Mouse (Mus musculus) neural tube, embryonic 11.5 days (tissue): ENCODE data around the gene Nkg7. TPM values are rescaled to one million over a fixed set of nuclear protein-coding genes. Genes with fewer than 3 reads are reported as not detected.

Experiments used
- ATAC-seq: fragments of 200-750 bp; cut with Nextera tagmentation; 2 replicates; pipeline ENCODE4 v1.8.0; 2017; ENCODE audit warnings: moderate number of reproducible peaks, mild to moderate bottlenecking, moderate TSS enrichment, moderate library complexity; ENCODE audit not compliant: insufficient read depth, low FRiP score, low TSS enrichment
- DNase-seq: peaks from one replicate; pipeline ENCODE4 v3.0.0-alpha.2; 2015; ENCODE audit warnings: low spot score
- H3K27ac ChIP-seq: fragments of 300-500 bp; sonication (generic); 2 replicates; pipeline ENCODE4 v1.5.1; 2014; ENCODE audit warnings: low read depth, mild to moderate bottlenecking, low read length
- H3K27me3 ChIP-seq: fragments of 300-500 bp; sonication (generic); 2 replicates; pipeline ENCODE4 v1.6.1; 2014; ENCODE audit warnings: mild to moderate bottlenecking, low read length, mixed read lengths; ENCODE audit not compliant: control insufficient read depth, insufficient read depth
- H3K36me3 ChIP-seq: fragments of 300-500 bp; sonication (generic); 2 replicates; pipeline ENCODE4 v1.6.1; 2014; ENCODE audit warnings: mild to moderate bottlenecking, low read length, moderate library complexity, mixed read lengths; ENCODE audit not compliant: control insufficient read depth, insufficient read depth
- H3K4me1 ChIP-seq: fragments of 300-500 bp; sonication (generic); 2 replicates; pipeline ENCODE4 v1.6.1; 2014; ENCODE audit warnings: low read length, mixed read lengths; ENCODE audit not compliant: control insufficient read depth, insufficient read depth
- H3K4me2 ChIP-seq: fragments of 300-500 bp; sonication (generic); 2 replicates; pipeline ENCODE4 v1.6.1; 2014; ENCODE audit warnings: low read depth, mild to moderate bottlenecking, moderate library complexity
- H3K4me3 ChIP-seq: fragments of 300-500 bp; sonication (generic); 2 replicates; pipeline ENCODE4 v1.5.1; 2014; ENCODE audit warnings: low read depth, low read length
- H3K9ac ChIP-seq: fragments of 300-500 bp; sonication (generic); 2 replicates; pipeline ENCODE4 v1.6.1; 2014; ENCODE audit warnings: mild to moderate bottlenecking, low read length
- H3K9me3 ChIP-seq: fragments of 300-500 bp; sonication (generic); 2 replicates; pipeline ENCODE4 v1.6.1; 2016; ENCODE audit warnings: low read length; ENCODE audit not compliant: control insufficient read depth
- WGBS: fragments of 180-500 bp; shearing (Covaris S2); extraction: QIAGEN DNeasy Blood & Tissue Kit; methylation state at CpG from one replicate; pipeline ENCODE4 v1.1.7; 2014; 5-methylcytosine and 5-hydroxymethylcytosine counted together
- microRNA-seq: library from miRNA; unstranded; fragments of <30 nt; microRNA quantifications from one replicate; pipeline ENCODE4, GENCODE M21; 2016
- polyA plus RNA-seq: library from polyadenylated mRNA; unstranded; fragments of >200 nt; fragmentation: Nextera tagmentation; extraction: Ambion mirVana; gene quantifications from 2 replicates; pipeline ENCODE4 v1.2.1, GENCODE M21; 2014

The Nkg7 gene
- polyA plus RNA-seq, 1 experiment from 2014 or later = not detected

- Histone ChIP-seq H3K9ac (no peak overlapping the region), H3K27me3 (peaks cover 32% of the 10 kb centered on the region), H3K4me2 (no peak overlapping the region), H3K36me3 (no peaks in the 10 kb centered on the region), H3K27ac (no peak overlapping the region), H3K4me1 (no peaks in the 10 kb centered on the region), H3K4me3 (no peak overlapping the region), H3K9me3 (no peaks in the 10 kb centered on the region)
- DNase-seq (no peak), ATAC-seq (no peak)
- 5% methylated on average over 23 of the region's 23 CpGs for WGBS
Observed at GRCm38 (mm10) chr7:43475706-43476105, 38.8 kb downstream of the Nkg7 start.

GRCm38 (mm10) chr7:43476376-43476775 lies 39.5 kb downstream of the Nkg7 start:
- Histone ChIP-seq H3K36me3 (no peaks in the 10 kb centered on the region), H3K27ac (no peak overlapping the region), H3K9ac (no peak overlapping the region; the same call in 1 of the 2 replicates), H3K4me3 (no peak overlapping the region), H3K4me2 (no peak overlapping the region), H3K9me3 (no peaks in the 10 kb centered on the region), H3K27me3 (peaks cover 32% of the 10 kb centered on the region), H3K4me1 (no peaks in the 10 kb centered on the region)
- DNase-seq = peak; percentile 32
- ATAC-seq = 0 out of 2 replicates have a peak, but pooled peaks have one; percentile 7
- WGBS = 7% methylated on average over 13 of the region's 13 CpGs

- no peaks in the 10 kb centered on the region; the same call in 1 of the 2 replicates for H3K4me1 ChIP-seq
- peaks cover 17% of the 10 kb centered on the region for H3K27me3 ChIP-seq
- no peak for DNase-seq
- H3K27ac ChIP-seq = no peak overlapping the region
- no peaks in the 10 kb centered on the region for H3K36me3 ChIP-seq
- WGBS = 59% methylated on average over 3 of the region's 3 CpGs
- no peak overlapping the region for H3K4me2 ChIP-seq
- ATAC-seq = no peak
- H3K9me3 ChIP-seq = no peaks in the 10 kb centered on the region
- no peak overlapping the region for H3K4me3 ChIP-seq
- H3K9ac ChIP-seq = no peak overlapping the region
Observed at GRCm38 (mm10) chr7:43481191-43481590, 44.3 kb downstream of the Nkg7 start.

- Histone ChIP-seq H3K4me2 (no peak overlapping the region), H3K9me3 (no peaks in the 10 kb centered on the region), H3K4me1 (no peaks in the 10 kb centered on the region; the same call in 1 of the 2 replicates), H3K27ac (no peak overlapping the region), H3K4me3 (no peak overlapping the region), H3K27me3 (peaks cover 8% of the 10 kb centered on the region), H3K9ac (no peak overlapping the region), H3K36me3 (no peaks in the 10 kb centered on the region)
- peak; percentile 60 for DNase-seq
- peak; percentile 77 for ATAC-seq
- 47% methylated on average over 8 of the region's 8 CpGs for WGBS
Observed at GRCm38 (mm10) chr7:43482090-43482716, 45.3 kb downstream of the Nkg7 start.

GRCm38 (mm10) chr7:43483236-43483635 lies 46.4 kb downstream of the Nkg7 start:
- Histone ChIP-seq H3K9ac (no peak overlapping the region), H3K9me3 (no peaks in the 10 kb centered on the region)
- WGBS = 18% methylated on average over 10 of the region's 10 CpGs

More at GRCm38 (mm10) chr7:43483236-43483635, 46.4 kb downstream of the Nkg7 start:
- Histone ChIP-seq H3K4me2 (no peak overlapping the region), H3K4me1 (no peaks in the 10 kb centered on the region; the same call in 1 of the 2 replicates), H3K4me3 (no peak overlapping the region), H3K27ac (no peak overlapping the region), H3K27me3 (no peaks in the 10 kb centered on the region), H3K36me3 (no peaks in the 10 kb centered on the region)
- no peak for ATAC-seq
- DNase-seq = no peak

Small RNA genes within 50 kb of the gene (microRNA-seq; reads per million reads assigned to microRNA genes)
- 1.6 reads per million for gene Mir7051

Other genes starting within 250 kb of the Nkg7 start
- gene Zfp715, start 123.8 kb upstream of the Nkg7 start, polyA plus RNA-seq = 16.6 and 17.3 TPM in 2 replicates
- 0.13 and 0.53 TPM in 2 replicates for gene Siglecf, start 85.7 kb upstream of the Nkg7 start, polyA plus RNA-seq
- gene Siglecg, start 28.9 kb upstream of the Nkg7 start, polyA plus RNA-seq = 0.08 and 0.19 TPM in 2 replicates
- gene Lim2, start 9.4 kb upstream of the Nkg7 start, polyA plus RNA-seq = not detected in 2 replicates
- gene Cldnd2, start 3.7 kb downstream of the Nkg7 start, polyA plus RNA-seq = not detected in 2 replicates
- 207 and 224 TPM in 2 replicates for gene Etfb, start 7.0 kb downstream of the Nkg7 start, polyA plus RNA-seq
- not detected in 2 replicates for gene Gm45233, start 7.1 kb downstream of the Nkg7 start, polyA plus RNA-seq
- 2.0 and 4.0 TPM in 2 replicates for gene Vsig10l, start 26.1 kb downstream of the Nkg7 start, polyA plus RNA-seq
- gene Iglon5, start 53.0 kb downstream of the Nkg7 start, polyA plus RNA-seq = 2.4 and 2.7 TPM in 2 replicates
- gene 4931406B18Rik, start 68.9 kb downstream of the Nkg7 start, polyA plus RNA-seq = not detected in 2 replicates
- 1.2 and 1.3 TPM in 2 replicates for gene Cd33, start 107.4 kb downstream of the Nkg7 start, polyA plus RNA-seq
- 7.7 and 8.9 TPM in 2 replicates for gene Zfp658, start 125.2 kb downstream of the Nkg7 start, polyA plus RNA-seq
- 18.4 and 19.3 TPM in 2 replicates for gene Zfp719, start 142.5 kb downstream of the Nkg7 start, polyA plus RNA-seq
- gene Zfp819, start 170.1 kb downstream of the Nkg7 start, polyA plus RNA-seq = 0.25 and 0.64 TPM in 2 replicates
- not detected in 2 replicates for gene Ceacam18, start 197.6 kb downstream of the Nkg7 start, polyA plus RNA-seq
- gene Siglece, start 223.1 kb downstream of the Nkg7 start, polyA plus RNA-seq = 0.34 TPM in 1 of 2 replicates, not detected in the other
- gene Ctu1, start 234.9 kb downstream of the Nkg7 start, polyA plus RNA-seq = 11.0 and 11.6 TPM in 2 replicates